Mouse (Mus musculus): ENCODE results near the gene Lbhd1. TPM values are rescaled to one million over a fixed set of nuclear protein-coding genes. Genes with fewer than 3 reads are reported as not detected.
"Not testable (repeated sequence)": the region's sequence is repeated elsewhere in the genome, so short reads cannot be mapped to it uniquely, and the experiment has no call there.

Lbhd1 gene
- total RNA-seq, 2 experiments from 2014 or later: 3.9 to 6.1 TPM

DNA sequence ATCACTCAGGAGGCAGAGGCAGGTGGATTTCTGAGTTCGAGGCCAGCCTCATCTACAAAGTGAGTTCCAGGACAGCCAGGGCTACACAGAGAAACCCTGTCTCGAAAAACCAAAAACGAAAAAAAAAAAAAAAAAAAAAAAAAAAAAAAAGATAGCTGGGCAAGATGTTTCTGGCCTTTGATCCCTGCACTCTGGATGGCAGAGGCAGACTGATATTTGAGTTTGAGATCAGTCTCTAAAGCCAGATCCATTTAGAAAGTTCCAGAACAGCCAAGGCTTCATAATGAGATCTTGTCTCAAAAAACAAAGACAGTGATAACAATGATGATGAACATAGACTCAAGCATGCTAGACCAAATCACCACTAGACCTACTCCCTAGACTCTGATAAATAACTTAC lies 13.2 kb upstream of the Lbhd1 start:
- DNase-seq; intact Hi-C loops (cut with DNase I): not testable (repeated sequence)

DNA sequence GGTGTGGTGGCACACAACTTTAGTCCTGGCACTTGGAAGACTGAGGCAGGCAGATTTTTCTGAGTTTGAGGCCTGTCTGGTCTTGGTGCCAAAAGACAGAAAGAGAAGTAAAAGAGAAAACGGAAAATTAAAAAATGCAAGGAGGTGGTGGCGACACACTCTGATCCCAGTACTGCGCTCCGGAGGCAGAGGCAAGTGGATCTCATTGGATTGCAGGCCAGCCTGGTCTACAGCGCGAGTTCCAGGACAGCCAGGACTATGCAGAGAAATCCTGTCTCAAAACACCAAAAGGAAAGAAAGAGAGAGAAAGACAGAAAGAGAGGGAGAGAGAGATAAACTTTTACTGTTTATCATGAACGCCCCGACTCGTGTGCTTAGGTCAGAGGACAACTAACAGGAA lies 12.7 kb upstream of the Lbhd1 start:
- intact Hi-C loops (cut with DNase I): no loop called here
- peak; percentile 8 to 15 for DNase-seq

DNA sequence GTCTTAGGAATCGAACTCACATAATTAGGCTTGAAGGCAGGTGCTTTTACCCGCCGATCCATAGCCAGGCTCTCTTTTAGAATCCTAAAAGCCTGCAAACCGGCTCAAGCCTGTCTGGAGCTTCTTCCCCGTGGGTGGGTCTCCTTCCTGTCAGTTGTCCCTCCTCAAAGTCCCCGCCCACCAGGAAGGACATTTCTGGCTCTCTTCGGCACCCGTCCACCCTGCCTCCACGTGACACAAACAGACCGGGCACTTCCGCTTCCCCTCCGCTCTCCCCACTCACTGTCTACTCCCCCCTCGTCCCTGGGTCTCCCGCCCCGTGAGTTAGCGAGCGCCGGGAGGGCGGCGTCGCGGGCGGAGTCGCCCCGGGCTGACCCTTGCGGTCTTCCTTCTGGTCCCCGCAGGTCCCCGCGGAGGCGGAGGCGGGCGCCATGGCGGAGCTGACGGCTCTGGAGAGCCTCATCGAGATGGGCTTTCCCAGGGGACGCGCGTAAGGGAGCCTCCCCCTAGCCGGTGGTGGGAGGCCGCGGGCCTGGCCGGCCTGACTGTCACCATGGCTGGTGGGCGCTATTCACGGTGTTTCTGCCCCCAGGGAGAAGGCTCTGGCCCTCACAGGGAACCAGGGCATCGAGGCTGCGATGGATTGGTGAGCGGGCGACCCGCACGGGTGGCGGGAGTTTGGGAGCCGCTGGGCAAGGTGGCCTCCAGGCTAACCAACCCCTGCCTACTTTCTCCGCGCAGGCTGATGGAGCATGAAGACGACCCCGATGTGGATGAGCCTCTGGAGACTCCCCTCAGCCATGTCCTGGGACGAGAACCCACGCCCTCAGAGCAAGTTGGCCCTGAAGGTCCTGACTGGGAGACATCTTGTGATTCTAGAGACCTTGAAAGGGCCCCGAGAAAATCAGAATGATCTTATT lies 12.0 kb upstream of the Lbhd1 start, which contains the start of gene Ubxn1:
Gene Ubxn1, plus strand, starts transcription at position 230 of the 920 bp plus-strand sequence.
- peak; percentile 93 to 96 for DNase-seq

DNA sequence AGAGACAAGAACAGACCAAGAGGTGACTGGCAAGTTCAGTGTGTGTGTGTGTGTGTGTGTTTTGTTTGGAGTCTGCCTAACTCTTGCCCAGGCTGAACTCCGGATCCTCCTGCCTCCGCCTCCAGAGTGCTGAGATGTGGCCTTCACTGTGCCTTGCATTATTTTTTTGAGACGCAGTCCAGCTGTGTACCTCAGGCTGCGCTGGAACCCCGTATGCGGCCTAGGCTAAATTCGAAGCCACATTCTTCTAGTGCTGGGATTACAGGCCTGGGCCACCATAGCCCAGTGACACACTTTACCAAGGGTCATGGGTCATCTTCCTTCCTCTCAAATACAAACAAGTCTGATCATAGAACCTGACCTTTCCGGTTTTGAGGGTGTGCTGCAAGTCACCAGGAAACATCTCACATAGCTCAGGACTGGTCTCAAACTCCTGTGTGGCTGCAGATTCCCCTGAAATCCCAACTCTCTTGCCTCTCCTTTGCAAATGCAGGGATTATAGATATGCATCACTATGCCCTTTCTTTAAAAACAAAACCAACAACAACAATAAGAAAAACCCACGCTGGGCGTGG lies 11.2 kb upstream of the Lbhd1 start:
- DNase-seq: no peak
- intact Hi-C loops (cut with DNase I): no loop called here

More for the DNA sequence above, 12.0 kb upstream of the Lbhd1 start, which contains the start of gene Ubxn1:
- intact Hi-C loops (cut with DNase I): no loop called here

DNA sequence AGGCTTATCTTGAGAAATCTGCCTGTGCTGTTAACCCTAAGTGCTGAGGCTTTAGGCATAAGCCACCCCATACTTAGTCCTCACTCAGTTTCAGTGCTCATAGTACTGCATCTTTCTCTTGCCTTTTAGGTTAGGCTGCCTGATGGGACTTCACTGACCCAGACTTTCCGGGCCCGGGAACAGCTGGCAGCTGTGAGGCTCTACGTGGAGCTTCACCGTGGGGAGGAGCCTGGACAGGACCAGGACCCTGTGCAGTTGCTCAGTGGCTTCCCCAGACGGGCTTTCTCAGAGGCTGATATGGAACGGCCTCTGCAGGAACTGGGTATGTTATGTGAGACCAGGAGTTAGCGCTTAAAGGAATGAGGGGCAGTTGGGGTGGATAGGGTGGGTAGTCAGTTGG lies 8.5 kb upstream of the Lbhd1 start:
- intact Hi-C loops (cut with DNase I): no loop called here

DNA sequence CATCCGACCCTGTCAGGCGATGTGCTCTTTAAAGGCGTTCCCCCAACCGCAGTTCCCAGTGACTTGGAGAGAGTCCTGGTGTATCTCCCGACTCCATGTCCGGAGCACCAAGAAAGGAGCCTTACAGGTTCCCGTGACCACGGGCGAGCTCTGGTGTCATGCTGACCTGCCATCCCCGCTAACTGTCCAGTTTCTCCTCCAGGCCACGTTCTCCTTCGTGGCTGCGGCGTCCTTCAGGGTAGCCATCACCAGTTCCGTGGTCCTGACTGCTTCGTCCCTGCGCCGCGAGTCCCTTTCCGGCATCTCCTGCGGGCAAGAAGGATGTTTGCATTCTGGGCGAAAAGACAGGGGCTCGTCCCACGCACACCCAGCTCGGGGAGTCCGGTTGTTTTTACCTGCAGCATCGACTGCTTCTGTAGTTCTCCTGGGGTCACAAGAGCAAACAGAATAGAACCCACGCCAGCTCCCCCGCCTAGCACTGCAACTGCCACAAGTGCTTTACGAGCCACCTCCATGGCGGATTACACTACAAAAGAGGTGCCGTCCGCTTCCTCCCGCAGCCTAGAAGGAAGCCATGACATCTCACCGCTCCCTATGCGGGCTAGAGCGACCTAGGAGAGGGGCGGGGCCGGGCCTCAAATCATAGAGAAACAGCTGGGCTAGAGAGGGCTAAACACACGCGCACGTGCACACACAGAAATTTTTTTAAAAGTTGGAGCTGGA lies 3.1 kb upstream of the Lbhd1 start, which contains the start of gene Uqcc3:
Gene Uqcc3, minus strand, starts transcription at position 613 of the 723 bp plus-strand sequence.
- intact Hi-C loops (cut with DNase I): no loop called here
- peak; percentile 88 to 91 for DNase-seq

More for the DNA sequence above, 8.5 kb upstream of the Lbhd1 start:
- no peak for DNase-seq

DNA sequence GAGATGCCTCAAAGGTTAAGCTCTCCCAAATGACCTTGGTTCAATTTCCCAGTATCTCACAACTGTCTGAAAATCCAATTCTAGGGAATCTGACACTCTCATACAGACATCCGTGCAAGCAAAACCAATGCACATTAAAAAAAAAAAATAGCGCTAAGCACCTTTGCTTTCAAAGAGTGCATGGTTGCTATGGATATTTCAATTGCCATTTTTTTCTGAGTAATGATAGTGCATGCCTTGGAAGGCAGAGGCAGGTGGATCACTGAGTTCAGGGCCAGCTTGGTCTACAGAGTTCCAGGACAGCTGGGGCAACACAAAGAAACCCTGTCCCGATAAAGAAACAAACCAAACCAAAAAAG lies 2.5 kb upstream of the Lbhd1 start:
- no peak for DNase-seq
- intact Hi-C loops (cut with DNase I): no loop called here

DNA sequence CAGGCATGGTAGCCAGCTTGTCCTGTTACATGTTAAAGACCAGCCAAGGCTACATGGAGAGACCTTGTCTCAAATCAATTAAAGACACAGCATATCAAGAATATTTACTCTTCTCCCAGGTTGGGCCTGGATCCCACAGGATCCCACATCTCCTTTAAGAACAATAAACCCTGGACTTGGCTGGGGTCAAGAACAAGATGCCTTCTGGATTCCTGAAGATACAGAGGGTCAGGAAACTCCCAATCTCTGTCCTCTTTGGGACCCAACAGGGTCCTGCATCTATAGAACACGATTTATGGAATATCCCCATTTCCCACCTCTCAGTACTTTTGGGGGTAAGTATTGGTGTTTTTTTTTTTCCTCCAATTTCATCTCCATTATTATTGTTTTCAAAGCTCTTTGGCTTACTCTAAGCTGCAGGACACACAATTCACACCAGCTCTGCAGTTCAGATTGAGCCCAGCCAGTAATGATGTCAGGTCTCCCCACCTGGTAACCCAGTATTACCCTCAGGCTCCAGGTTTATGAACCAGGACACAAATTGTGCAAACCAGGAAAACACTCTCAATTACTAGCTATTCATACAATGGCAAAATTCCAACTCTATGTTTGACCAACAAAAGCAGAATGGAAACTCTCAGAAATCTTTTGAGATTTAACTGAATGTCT lies 3.5 kb downstream of the Lbhd1 start:
- DNase-seq: no peak
- intact Hi-C loops (cut with DNase I): loop anchor here (5.0 kb wide), 2 partner anchors 45 to 55 kb away; partner anchors contain the start of gene Mta2

DNA sequence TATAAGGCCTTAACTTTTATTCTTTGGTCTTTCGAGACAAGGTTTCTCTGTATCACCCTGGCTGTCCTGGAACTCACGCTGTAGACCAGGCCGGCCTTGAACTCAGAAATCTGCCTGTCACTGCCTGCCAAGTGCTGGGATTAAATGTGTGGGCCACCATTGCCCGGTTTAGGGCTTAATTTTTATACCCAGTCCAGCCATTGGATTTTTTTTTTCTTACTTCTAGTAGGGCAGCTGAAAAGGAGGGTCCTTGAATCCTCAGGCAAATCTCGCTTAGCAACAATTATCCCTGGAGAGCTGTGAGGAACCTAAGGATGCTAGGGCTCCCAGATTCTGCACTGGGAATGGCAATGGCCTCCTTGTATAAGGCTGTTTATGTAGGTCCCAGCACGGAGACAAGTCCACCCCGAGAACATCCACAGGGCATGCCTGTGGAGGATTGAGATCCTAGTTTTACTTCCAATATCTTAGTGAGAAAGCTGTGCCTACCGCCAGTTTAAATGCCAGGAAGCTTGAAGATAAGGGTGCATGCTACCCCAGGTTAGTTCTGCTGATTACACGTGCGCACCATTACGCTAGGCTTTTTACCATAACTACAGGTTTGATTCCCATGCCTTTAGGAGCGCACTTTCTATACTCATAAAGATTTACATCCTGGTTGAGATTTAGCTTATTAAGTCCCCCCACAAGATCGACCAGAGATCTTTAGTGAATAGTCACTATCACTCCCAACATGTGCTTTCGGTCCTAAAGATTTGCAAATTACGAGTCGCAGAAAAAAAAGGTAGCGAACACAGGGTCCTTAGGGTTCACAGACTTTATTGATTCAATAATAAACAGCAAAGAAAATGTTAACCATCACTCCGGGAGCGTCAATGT lies 4.3 kb downstream of the Lbhd1 start:
- intact Hi-C loops (cut with DNase I): loop anchor here (5.0 kb wide), 2 partner anchors 46 to 54 kb away; partner anchors contain the start of gene Mta2
- DNase-seq: no peak

DNA sequence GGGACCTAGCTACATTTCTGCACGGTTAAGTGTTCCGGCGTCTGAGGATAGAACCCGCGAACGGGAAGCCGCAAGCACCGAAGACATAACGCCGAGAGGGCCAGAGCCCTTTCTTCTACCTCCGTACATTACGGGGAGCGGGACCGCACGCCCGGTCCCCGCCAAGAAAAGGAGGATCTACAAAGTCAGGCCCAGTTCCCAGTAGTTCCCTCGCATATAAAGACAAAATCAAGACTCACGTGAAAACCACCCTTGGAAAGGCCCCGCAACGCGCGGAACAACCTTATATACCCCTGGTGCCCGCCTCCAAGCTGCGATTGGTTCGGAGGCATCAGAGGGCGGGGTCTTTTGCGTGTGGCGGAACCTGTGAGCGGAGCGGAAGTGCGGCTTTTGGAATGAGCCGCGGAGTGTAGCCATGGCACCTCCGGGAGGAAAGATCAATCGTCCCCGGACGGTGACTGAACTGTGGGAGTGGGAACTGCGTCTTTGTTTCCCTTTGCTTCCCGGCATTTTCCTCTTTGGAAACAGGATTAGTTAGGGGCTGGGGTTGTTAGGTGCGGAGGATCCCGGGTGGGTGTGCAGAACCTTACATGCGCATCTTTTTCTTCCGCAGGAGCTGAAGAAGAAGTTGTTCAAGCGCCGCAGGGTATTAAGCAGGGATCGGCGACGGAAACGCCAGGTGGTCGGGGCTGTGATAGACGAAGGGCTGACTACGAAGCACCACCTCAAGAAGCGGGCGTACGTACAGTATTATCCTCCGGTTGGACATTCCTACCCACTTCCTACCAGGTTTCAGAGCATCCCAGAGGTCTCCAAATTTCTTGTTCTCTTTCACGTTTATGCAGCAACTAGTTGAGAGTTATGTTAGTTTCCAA lies 5.2 kb downstream of the Lbhd1 start, which contains the start of the genes 1810009A15Rik and Gm49416:
Gene 1810009A15Rik, plus strand, starts transcription at position 343 of the 875 bp plus-strand sequence.
Gene Gm49416, plus strand, starts transcription at position 416 of the 875 bp plus-strand sequence.
- intact Hi-C loops (cut with DNase I): loop anchor here (5.0 kb wide), 2 partner anchors 46 to 54 kb away; partner anchors contain the start of gene Mta2
- DNase-seq: peak; percentile 92 to 94

DNA sequence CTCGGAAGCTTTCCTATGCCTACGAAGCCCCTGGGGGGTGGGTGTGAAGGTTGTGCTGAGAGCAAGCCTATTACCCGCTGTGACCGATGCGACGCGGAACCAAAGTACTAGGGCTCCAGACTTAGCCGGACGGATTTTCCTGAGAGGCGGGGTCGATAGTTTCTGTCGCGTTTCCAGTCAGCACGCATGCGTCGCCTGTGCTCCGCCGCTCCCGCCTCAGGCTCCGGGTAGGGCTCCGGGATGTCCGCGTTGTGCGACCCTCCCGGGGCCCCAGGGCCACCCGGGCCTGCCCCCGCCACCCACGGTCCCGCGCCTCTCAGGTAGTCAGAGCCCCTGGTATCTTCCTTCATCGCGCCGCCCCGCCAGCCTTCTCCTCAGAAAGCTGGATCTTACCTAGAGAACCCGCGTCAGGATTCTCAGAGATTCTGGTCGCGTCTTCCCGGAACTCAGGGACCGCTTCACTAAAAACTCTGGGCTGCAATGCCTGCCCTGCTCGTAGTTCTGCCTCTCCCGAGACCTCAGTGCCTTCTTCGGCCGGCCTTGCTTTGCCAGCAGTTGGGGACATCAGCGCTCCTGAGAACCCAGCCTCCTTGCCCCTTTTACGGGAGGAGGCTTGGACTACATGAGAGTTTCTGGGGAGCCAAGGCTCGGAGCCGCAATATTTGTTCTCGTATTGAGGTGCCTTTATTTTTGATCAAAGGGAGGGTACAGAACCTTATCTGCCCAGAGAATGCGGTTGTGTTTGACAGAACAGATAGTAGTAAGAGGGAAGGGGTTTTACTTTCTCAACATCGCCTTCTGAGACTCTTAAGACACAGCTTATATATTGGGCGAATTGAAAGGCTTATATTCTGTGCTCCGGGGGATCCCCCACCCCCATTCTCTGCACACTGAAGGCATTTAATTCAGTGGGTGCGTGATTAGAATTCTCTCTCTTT lies 9.6 kb downstream of the Lbhd1 start, which contains the start of gene Ints5:
Gene Ints5, plus strand, starts transcription at position 177 of the 938 bp plus-strand sequence.
- intact Hi-C loops (cut with DNase I): no loop called here
- DNase-seq: peak; percentile 85 to 88

DNA sequence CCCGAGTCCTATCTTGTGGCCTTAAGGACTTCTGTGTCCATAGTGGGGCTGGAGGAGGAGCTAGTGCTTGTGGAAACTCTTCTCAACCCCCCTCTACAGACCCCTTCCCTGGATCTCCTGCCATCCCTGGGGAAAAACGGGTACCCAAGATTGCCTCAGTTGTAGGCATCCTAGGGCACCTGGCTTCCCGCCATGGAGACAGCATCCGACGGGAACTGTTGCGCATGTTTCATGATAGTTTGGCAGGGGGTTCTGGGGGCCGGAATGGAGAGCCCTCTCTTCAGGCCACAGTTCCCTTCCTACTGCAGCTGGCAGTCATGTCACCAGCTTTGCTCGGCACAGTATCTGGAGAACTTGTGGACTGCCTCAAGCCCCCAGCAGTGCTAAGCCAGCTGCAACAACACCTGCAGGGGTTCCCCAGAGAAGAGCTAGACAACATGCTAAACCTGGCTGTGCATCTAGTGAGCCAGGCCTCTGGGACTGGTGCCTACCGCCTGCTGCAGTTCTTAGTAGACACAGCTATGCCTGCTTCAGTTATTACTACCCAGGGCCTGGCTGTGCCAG lies 11.9 kb downstream of the Lbhd1 start:
- intact Hi-C loops (cut with DNase I): no loop called here
- DNase-seq: no peak

DNA sequence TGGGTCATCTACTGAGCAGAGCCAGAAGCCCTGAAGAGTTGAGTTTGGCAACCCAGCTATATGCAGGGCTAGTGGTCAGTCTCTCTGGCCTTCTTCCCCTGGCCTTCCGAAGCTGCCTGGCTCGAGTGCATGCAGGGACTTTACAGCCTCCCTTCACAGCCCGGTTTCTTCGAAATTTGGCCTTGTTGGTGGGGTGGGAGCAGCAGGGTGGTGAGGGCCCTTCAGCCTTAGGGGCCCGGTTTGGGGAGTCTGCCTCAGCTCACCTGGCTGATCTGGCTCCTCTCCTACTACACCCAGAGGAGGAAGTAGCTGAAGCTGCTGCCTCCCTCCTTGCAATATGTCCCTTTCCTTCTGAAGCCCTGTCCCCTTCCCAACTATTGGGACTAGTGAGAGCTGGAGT lies 12.7 kb downstream of the Lbhd1 start:
- DNase-seq; intact Hi-C loops (cut with DNase I): not testable (repeated sequence)

DNA sequence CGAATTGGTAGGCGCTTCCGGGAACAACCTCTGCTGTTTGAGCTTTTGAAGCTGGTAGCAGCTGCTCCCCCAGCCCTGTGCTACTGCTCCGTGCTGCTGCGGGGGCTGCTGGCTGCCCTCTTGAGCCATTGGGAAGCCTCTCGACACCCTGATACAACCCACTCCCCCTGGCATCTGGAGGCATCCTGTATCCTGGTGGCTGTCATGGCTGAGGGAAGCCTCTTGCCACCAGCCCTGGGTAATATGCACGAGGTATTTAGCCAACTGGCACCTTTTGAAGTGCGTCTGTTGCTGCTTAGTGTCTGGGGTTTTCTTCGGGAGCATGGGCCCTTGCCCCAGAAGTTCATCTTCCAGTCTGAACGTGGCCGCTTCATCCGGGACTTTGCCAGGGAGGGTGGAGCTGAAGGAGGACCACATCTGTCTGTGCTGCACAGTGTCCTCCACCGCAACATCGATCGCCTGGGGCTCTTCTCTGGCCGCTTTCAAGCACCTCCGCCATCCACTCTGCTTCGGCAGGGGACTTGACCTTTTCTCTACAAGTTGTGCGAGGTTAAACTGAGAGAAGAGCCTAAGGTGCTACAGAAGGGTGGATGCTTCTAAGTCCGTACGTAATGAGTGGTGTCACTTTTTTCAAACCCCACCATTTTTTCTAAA lies 13.8 kb downstream of the Lbhd1 start:
- intact Hi-C loops (cut with DNase I): not testable (repeated sequence)
- peak; percentile 42 to 62 for DNase-seq

DNA sequence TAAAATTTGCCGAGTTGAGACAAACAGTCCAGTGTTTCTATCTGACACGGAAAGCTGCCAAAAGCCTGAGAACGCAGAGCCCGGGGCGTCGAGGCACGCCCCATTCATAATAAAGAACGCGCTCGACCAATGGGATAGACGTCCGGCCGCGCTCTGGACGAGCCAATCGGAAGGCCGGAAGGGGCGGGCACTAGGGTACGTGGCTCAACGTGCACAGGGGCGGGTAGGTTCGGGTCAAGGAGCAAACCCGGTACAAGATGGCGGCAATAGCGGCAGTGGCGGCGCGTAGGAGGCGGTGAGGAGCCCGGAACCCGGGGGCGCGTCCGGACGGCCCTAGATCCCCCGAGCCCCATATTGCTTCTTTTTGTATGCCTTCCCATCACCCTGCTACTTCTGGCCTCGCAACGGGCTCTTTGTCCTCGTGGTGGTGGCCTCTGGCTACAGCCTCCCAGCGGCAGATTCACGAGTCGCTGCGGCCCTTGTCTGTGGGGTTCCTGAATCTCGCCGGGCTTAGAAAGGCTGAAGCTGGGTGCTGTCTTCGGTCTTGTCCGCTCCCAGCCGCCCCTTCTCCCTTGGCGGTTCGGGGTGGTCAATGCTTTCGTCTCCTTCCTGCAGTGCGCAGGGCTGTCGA lies 14.4 kb downstream of the Lbhd1 start, which contains the start of gene Ganab:
Gene Ganab, plus strand, starts transcription at position 207 of the 631 bp plus-strand sequence.
- peak; percentile 94 to 95 for DNase-seq
- intact Hi-C loops (cut with DNase I): loop anchor here (2.0 kb wide), 1 partner anchor 23 kb away; the partner anchor contains the start of gene B3gat3

All from heart, postnatal 14 days (tissue).